Mouse (Mus musculus) forebrain, embryonic 14.5 days (tissue): ENCODE measurements at regions not wholly inside any gene's neighbourhood (a gene's known extent, or its start where the extent isn't known, plus 50 kb on each side); places are given as distances from the start of the nearest gene placed in this dataset.

ENCODE experiments used
- ATAC-seq: fragments of 200-750 bp; cut with Nextera tagmentation; 2 replicates; pipeline ENCODE4 v1.8.0; 2017; ENCODE audit warnings: mild to moderate bottlenecking, moderate library complexity
- DNase-seq: peaks from one replicate; pipeline ENCODE4 v3.0.0-alpha.2; 2015; ENCODE audit warnings: low spot score
- H3K27ac ChIP-seq: fragments of 300-500 bp; sonication (generic); 2 replicates; pipeline ENCODE4 v1.5.1; 2014; ENCODE audit warnings: low read depth, mild to moderate bottlenecking, control low read depth, low read length, moderate library complexity
- H3K27me3 ChIP-seq: fragments of 300-500 bp; sonication (generic); replicated peaks from 2 replicates; pipeline ENCODE4 v1.6.1; 2014; ENCODE audit warnings: low read length, control low read depth, mixed read lengths; ENCODE audit not compliant: control insufficient read depth, insufficient read depth
- H3K36me3 ChIP-seq: fragments of 300-500 bp; sonication (generic); 2 replicates; pipeline ENCODE4 v1.6.1; 2014; ENCODE audit warnings: low read length, control low read depth; ENCODE audit not compliant: control insufficient read depth, insufficient read depth
- H3K4me1 ChIP-seq: fragments of 300-500 bp; sonication (generic); 2 replicates; pipeline ENCODE4 v1.6.1; 2014; ENCODE audit warnings: antibody characterized with exemption, low read length, control low read depth; ENCODE audit not compliant: control insufficient read depth, insufficient read depth
- H3K4me2 ChIP-seq: fragments of 300-500 bp; sonication (generic); 2 replicates; pipeline ENCODE4 v1.6.1; 2014; ENCODE audit warnings: mild to moderate bottlenecking, control low read depth, low read length
- H3K4me3 ChIP-seq: fragments of 300-500 bp; sonication (generic); 2 replicates; pipeline ENCODE4 v1.5.1; 2014; ENCODE audit warnings: low read depth, low read length, control low read depth
- H3K9ac ChIP-seq: fragments of 300-500 bp; sonication (generic); 2 replicates; pipeline ENCODE4 v1.6.1; 2014; ENCODE audit warnings: mild to moderate bottlenecking, low read length, control low read depth, moderate library complexity
- H3K9me3 ChIP-seq: fragments of 300-500 bp; sonication (generic); replicated peaks from 2 replicates; pipeline ENCODE4 v1.6.1; 2016; ENCODE audit warnings: low read length, control low read depth, mixed read lengths; ENCODE audit not compliant: control insufficient read depth
- WGBS: fragments of 180-500 bp; shearing (Covaris S2); extraction: QIAGEN DNeasy Blood & Tissue Kit; methylation state at CpG from one replicate; pipeline ENCODE4 v1.1.7; 2014; 5-methylcytosine and 5-hydroxymethylcytosine counted together

GRCm38 (mm10) chr3:110329175-110329574 is 78.4 kb upstream of the Prmt6 start:
- H3K4me2 ChIP-seq, result no peak overlapping the region
- DNase-seq (peak; percentile 55), ATAC-seq (peak; percentile 84; the same call in 1 of the 2 replicates)
- no peaks in the 10 kb centered on the region for H3K36me3 ChIP-seq
- 55% methylated on average over 1 of the region's 1 CpGs for WGBS
- no peak overlapping the region for H3K4me3 ChIP-seq
- H3K27me3 ChIP-seq, result no peaks in the 10 kb centered on the region
- no peak overlapping the region for H3K9ac ChIP-seq
- no peaks in the 10 kb centered on the region for H3K9me3 ChIP-seq
- H3K4me1 ChIP-seq, result no peaks in the 10 kb centered on the region
- H3K27ac ChIP-seq, result no peak overlapping the region

DNA sequence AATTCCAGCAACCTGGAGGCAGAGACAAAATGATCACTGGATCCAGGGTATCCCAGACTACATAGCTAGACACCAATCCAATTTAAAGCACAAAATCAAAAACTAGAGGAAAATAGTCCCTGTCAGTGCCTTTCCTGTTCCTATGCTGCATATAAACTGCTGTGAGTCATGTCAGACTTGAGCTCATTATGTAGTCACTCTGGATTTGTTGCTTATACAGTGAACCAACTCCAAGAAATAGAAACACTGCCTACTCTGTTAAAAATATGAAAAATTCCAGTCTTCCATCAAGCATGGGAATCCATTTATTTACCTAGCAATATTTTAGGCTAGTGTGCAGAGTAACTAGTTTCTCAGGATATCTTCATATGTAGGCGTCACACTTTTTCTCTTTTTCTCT is 59.5 kb upstream of the Prmt6 start:
- Histone ChIP-seq H3K4me3 (no peak overlapping the region), H3K4me1 (no peaks in the 10 kb centered on the region), H3K27me3 (no peaks in the 10 kb centered on the region), H3K4me2 (no peak overlapping the region), H3K9ac (no peak overlapping the region), H3K9me3 (no peaks in the 10 kb centered on the region), H3K36me3 (no peaks in the 10 kb centered on the region), H3K27ac (no peak overlapping the region)
- DNase-seq (no peak), ATAC-seq (no peak)
- 89% methylated on average over 1 of the region's 1 CpGs for WGBS

DNA sequence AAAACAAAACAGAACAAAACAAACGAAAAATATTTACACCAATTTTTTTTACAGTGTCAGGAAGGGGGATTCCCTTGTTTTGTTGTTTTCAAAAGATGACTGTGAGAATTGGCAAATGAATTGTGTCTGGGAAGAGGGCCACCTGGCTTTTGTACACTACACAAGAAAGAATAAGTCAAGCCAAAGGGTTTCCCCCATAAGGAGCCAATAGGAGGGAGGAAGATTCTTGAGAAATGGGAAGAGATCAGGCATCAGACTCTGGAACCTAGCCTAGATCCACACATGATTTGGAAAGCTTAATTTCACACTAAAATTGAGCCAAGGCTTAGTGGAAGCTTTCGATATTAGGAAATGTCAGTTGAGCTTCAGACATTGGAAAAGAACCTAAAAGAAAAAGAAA is 52.4 kb upstream of the Prmt6 start:
- WGBS, result 77% methylated on average over 2 of the region's 2 CpGs

More for the DNA sequence above, 52.4 kb upstream of the Prmt6 start:
- H3K36me3 ChIP-seq, result no peaks in the 10 kb centered on the region
- no peak overlapping the region for H3K27ac ChIP-seq
- H3K4me1 ChIP-seq, result no peaks in the 10 kb centered on the region
- no peak overlapping the region for H3K9ac ChIP-seq
- H3K4me3 ChIP-seq, result no peak overlapping the region
- ATAC-seq, result peak; percentile 37; the same call in 1 of the 2 replicates
- H3K4me2 ChIP-seq, result no peak overlapping the region
- DNase-seq, result peak; percentile 75
- no peaks in the 10 kb centered on the region for H3K27me3 ChIP-seq
- H3K9me3 ChIP-seq, result no peaks in the 10 kb centered on the region
